Mouse (Mus musculus): ENCODE results near the gene Abhd8.

DNA sequence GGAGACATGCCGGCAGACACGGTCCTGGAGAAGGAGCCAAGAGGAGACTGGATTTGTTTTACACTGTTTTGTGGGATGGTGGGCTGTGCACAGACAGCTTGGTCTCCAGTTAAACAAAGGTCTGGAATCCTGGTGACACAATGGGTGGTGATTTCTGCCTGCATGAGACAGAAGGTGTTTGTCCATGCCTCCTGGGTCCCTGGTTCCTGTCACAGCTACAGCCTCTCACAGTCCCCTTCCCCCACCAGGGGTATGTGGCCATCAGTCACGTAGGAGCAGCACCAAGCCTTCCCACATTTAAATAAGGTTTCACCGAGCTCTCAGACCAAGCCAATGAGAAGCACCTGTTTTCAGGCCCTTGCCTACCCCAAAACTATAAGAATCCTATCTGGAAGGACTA is 12.1 kb downstream of the Abhd8 start:
- no peak for TF ChIP-seq EP300 (IDR thresholded peaks at IDR 0.05; ENCODE audit: low read depth)
- TF ChIP-seq CTCF (IDR thresholded peaks at IDR 0.05; ENCODE audit: low read depth), result no peak
